Mouse (Mus musculus): ENCODE data around the gene Gsn. TPM values are rescaled to one million over a fixed set of nuclear protein-coding genes. Genes with fewer than 3 reads are reported as not detected.

The Gsn gene
- polyA plus RNA-seq, 1 experiment from 2014 or later, result 30.6 TPM

DNA sequence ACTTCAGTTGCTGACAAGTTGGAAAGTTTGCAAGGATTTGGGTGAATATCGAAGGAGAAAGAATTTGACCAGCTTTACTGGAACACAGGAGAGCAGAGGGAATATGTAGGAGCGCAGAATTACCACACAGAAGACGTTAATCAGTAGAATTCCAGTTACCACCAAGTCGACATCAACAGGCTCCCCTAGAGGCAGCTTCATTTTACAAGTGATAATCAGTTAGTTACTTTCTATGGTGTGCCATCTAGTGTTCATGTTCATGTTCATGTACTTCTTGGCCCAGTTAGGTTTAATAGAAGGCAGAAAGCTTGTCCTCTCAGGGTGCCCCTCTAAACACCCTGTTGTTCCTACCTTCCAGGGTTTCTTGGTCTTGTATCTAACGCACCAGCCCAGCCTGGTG is 93.0 kb downstream of the Gsn start:
- H3K27ac ChIP-seq (ENCODE audit: low read depth, low read length), result no peak overlapping the region
- H3K4me1 ChIP-seq (ENCODE audit: control insufficient read depth, insufficient read depth, low read length), result no peaks in the 10 kb centered on the region
- H3K4me3 ChIP-seq (ENCODE audit: low read depth, low read length), result no peak overlapping the region
- no peak for ATAC-seq (ENCODE audit: insufficient read depth, low FRiP score, low TSS enrichment)
- H3K4me2 ChIP-seq (ENCODE audit: low read depth), result no peak overlapping the region
- 65% methylated on average over 5 of the region's 5 CpGs for WGBS
- no peak overlapping the region for H3K9ac ChIP-seq (ENCODE audit: low read length)
- DNase-seq (ENCODE audit: low spot score), result no peak
- H3K9me3 ChIP-seq (ENCODE audit: control insufficient read depth, low read length), result no peaks in the 10 kb centered on the region
- no peaks in the 10 kb centered on the region for H3K36me3 ChIP-seq (ENCODE audit: control insufficient read depth, insufficient read depth, low read length)
- no peaks in the 10 kb centered on the region for H3K27me3 ChIP-seq (ENCODE audit: control insufficient read depth, insufficient read depth, low read length)

Other genes with a start within 250 kb of the Gsn start
- gene Hc, start 194.9 kb upstream of the Gsn start, polyA plus RNA-seq (2014; fragmentation: Nextera tagmentation; extraction: Ambion mirVana), result not detected in 2 replicates
- 0.18 TPM in 1 of 2 replicates, not detected in the other for gene AI182371, start 154.8 kb upstream of the Gsn start, polyA plus RNA-seq (2014; fragmentation: Nextera tagmentation; extraction: Ambion mirVana)
- 21.9 and 24.3 TPM in 2 replicates for gene Cntrl, start 146.9 kb upstream of the Gsn start, polyA plus RNA-seq (2014; fragmentation: Nextera tagmentation; extraction: Ambion mirVana)
- gene Rab14, start 55.3 kb upstream of the Gsn start, polyA plus RNA-seq (2014; fragmentation: Nextera tagmentation; extraction: Ambion mirVana), result 248 and 271 TPM in 2 replicates
- 15.3 and 15.5 TPM in 2 replicates for gene Stom, start 80.6 kb downstream of the Gsn start, polyA plus RNA-seq (2014; fragmentation: Nextera tagmentation; extraction: Ambion mirVana)
- not detected in 2 replicates for gene 4930568D16Rik, start 111.3 kb downstream of the Gsn start, polyA plus RNA-seq (2014; fragmentation: Nextera tagmentation; extraction: Ambion mirVana)
- not detected in 2 replicates for gene 4930402F06Rik, start 140.8 kb downstream of the Gsn start, polyA plus RNA-seq (2014; fragmentation: Nextera tagmentation; extraction: Ambion mirVana)
- gene Ggta1, start 206.9 kb downstream of the Gsn start, polyA plus RNA-seq (2014; fragmentation: Nextera tagmentation; extraction: Ambion mirVana), result 7.3 and 9.5 TPM in 2 replicates